Mouse (Mus musculus): ENCODE measurements around the gene Emd. TPM values are rescaled to one million over a fixed set of nuclear protein-coding genes. Genes with fewer than 3 reads are reported as not detected.
A peak's percentile ranks its signal among the peaks of the same experiment; 100 is the strongest.
"Not testable (repeated sequence)": the region's sequence is repeated elsewhere in the genome, so short reads cannot be mapped to it uniquely, and the experiment has no call there.

Gene Emd
- polyA plus RNA-seq (2014; fragmentation: Nextera tagmentation; extraction: Ambion mirVana): 30.4 and 30.7 TPM in 2 replicates

DNA sequence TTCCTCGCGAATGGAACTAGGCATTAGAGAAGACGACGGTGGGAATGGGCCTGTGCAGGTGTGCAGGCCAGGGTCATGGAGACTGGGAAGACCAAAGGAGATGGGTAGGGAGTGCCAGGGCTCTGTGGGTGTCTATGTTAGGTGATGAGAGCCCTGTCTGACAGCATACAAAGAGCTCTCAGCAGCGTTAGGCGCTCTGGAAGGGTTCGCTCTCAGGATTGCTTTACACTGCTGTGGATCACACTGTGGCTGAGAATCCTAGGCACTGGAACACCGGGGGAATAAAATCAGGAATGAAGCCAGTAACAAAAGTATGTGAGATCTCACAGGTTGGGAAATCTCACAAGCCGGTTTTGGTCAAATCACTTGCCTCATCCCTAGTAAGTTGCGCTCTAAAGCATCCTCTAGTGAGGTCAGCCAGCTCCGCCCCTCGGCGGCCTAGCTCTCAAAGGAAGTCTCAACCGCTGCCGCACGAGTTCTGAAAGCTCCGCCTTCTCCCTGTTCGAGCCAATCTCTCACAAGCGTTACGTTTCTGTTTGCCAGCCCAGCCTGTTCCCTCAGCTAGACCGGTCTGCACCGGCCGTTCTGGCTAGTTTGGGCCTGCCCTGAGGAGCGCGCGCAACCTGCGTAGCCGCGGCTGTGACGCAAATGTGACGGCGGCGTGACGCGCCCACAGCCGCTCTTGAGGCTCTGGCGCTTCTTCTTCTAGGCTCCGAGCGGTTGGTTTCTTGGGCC, at the start of gene Emd:
Gene Emd (plus strand): TSS at position 535 of the 735 bp plus-strand sequence.
- Histone ChIP-seq H3K27ac (ENCODE audit: low read depth) (peak within 1 kb of the TSS; percentile 93), H3K4me3 (ENCODE audit: low read depth, low read length) (peak within 1 kb of the TSS; percentile 56), H3K9me3 (ENCODE audit: control insufficient read depth, low read length) (no peaks in the 10 kb centered on the region), H3K9ac (ENCODE audit: low read length) (peak within 1 kb of the TSS; percentile 73), H3K36me3 (ENCODE audit: control insufficient read depth, insufficient read depth, low read length) (peaks cover 18% of the 10 kb centered on the region; the same call in 1 of the 2 replicates), H3K4me2 (ENCODE audit: low read length) (peak within 1 kb of the TSS; percentile 62), H3K4me1 (replicated peaks; ENCODE audit: control insufficient read depth, insufficient read depth, low read length) (no peaks in the 10 kb centered on the region), H3K27me3 (replicated peaks; ENCODE audit: control insufficient read depth, insufficient read depth, low read length) (no peaks in the 10 kb centered on the region)
- 17% methylated on average over 39 of the region's 39 CpGs for WGBS
- peak; percentile 98 for ATAC-seq (replicated peaks; ENCODE audit: low FRiP score, low TSS enrichment, low read depth)
- peak; percentile 89 for DNase-seq (ENCODE audit: low spot score)

DNA sequence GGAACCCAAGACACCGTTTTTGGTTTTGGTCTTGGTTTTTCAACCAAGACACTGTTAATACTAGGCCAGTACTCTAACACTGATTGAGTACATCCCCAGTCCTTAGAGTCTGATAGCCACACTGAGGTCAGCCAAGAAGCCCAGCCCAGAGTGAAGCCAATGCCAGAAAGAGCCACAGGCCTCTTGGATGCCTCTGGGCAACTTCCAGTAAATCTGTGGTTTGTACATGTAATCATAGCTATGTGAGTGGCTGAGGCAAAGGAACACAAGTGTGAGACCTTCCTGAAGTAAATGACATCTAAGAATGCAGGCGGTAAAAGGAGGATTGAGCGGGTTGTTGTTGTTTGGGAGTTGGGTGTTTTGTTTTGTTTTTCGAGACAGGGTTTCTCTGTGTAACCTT, 36.0 kb upstream of the Emd start:
- H3K9ac ChIP-seq (ENCODE audit: low read length): no peak overlapping the region
- ATAC-seq (replicated peaks; ENCODE audit: low FRiP score, low TSS enrichment, low read depth) (no peak), DNase-seq (ENCODE audit: low spot score) (no peak)
- 96% methylated on average over 4 of the region's 4 CpGs for WGBS
- no peaks in the 10 kb centered on the region for H3K27me3 ChIP-seq (replicated peaks; ENCODE audit: control insufficient read depth, insufficient read depth, low read length)
- H3K4me2 ChIP-seq (ENCODE audit: low read length): no peak overlapping the region
- no peaks in the 10 kb centered on the region for H3K9me3 ChIP-seq (ENCODE audit: control insufficient read depth, low read length)
- peaks cover 9% of the 10 kb centered on the region for H3K36me3 ChIP-seq (ENCODE audit: control insufficient read depth, insufficient read depth, low read length)
- no peaks in the 10 kb centered on the region for H3K4me1 ChIP-seq (replicated peaks; ENCODE audit: control insufficient read depth, insufficient read depth, low read length)
- no peak overlapping the region for H3K27ac ChIP-seq (ENCODE audit: low read depth)
- H3K4me3 ChIP-seq (ENCODE audit: low read depth, low read length): no peak overlapping the region

DNA sequence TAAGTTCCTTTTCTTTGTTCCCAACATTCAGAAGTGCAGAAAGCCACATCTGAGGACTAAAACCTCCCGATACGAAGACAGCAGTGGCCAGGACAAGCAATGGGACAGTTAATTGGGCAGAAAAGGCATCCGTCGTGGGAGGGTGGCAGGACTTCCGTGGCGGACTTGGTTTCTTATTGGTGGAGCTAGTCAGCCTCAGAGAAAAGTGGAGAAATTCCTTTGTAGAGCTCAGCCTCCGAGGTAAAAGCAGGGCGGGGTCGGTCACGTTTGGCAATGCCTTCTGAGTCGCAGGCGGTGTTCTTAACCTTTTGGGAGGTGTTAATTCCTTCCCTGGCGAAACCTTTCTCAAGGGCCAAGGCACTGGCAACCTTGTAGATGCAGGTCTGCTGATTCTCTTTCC, 35.0 kb upstream of the Emd start:
- H3K4me2 ChIP-seq (ENCODE audit: low read length): no peak overlapping the region
- WGBS: 45% methylated on average over 13 of the region's 13 CpGs

DNA sequence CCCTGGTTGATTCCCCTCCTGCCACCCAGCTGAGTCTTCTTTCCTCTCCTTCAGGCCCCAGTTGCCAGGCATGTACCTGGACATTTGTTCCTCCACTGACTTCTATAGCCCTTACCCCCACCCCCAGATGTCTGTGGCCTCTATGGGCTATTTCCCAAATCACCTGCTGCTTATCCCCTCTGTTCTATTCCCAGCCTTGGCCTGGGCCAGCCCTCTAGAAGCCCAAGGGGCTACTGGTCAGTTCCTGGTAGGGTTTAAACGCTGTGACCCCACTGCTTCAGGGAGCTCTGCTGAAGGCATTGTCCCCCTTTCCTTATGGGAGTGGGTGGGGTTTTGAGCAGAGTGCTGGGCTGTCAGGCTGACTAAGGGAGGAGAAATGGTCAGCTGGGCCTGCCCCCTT, 34.4 kb upstream of the Emd start:
- DNase-seq (ENCODE audit: low spot score); H3K4me1 ChIP-seq (replicated peaks; ENCODE audit: control insufficient read depth, insufficient read depth, low read length); H3K27ac ChIP-seq (ENCODE audit: low read depth); H3K9me3 ChIP-seq (ENCODE audit: control insufficient read depth, low read length); H3K27me3 ChIP-seq (replicated peaks; ENCODE audit: control insufficient read depth, insufficient read depth, low read length); H3K9ac ChIP-seq (ENCODE audit: low read length); H3K4me3 ChIP-seq (ENCODE audit: low read depth, low read length); H3K4me2 ChIP-seq (ENCODE audit: low read length): not testable (repeated sequence)
- H3K36me3 ChIP-seq (ENCODE audit: control insufficient read depth, insufficient read depth, low read length): peaks cover 24% of the 10 kb centered on the region
- ATAC-seq (replicated peaks; ENCODE audit: low FRiP score, low TSS enrichment, low read depth): peak; percentile 44; the same call in 1 of the 2 replicates
- 43% methylated on average over 1 of the region's 1 CpGs for WGBS

More for the DNA sequence above, 35.0 kb upstream of the Emd start:
- H3K9ac ChIP-seq (ENCODE audit: low read length): no peak overlapping the region
- H3K4me3 ChIP-seq (ENCODE audit: low read depth, low read length): no peak overlapping the region
- no peaks in the 10 kb centered on the region for H3K9me3 ChIP-seq (ENCODE audit: control insufficient read depth, low read length)
- ATAC-seq (replicated peaks; ENCODE audit: low FRiP score, low TSS enrichment, low read depth) (no peak), DNase-seq (ENCODE audit: low spot score) (no peak)
- no peaks in the 10 kb centered on the region for H3K4me1 ChIP-seq (replicated peaks; ENCODE audit: control insufficient read depth, insufficient read depth, low read length)
- H3K27me3 ChIP-seq (replicated peaks; ENCODE audit: control insufficient read depth, insufficient read depth, low read length): no peaks in the 10 kb centered on the region
- H3K36me3 ChIP-seq (ENCODE audit: control insufficient read depth, insufficient read depth, low read length): peaks cover 17% of the 10 kb centered on the region
- H3K27ac ChIP-seq (ENCODE audit: low read depth): no peak overlapping the region

DNA sequence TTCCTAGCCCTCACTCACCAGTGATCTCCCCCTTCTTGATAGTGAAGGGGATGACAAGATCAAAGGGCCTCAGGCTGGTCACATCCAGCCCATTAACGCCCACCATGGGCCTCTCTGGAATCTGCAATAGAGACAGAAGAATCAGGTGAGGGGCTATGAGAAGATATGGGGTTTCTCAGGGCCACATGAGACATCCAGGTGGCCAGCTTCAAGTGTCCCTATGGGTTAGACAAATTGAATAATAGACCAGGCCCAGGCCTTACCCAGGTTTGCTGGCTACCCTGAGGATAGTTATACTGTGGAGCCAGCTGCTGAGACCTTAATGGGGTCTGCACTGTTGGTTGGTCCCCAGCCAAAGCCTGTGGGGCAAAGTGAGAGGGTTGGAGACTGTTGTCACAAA, 24.4 kb upstream of the Emd start:
- no peak overlapping the region for H3K27ac ChIP-seq (ENCODE audit: low read depth)
- peaks cover 97% of the 10 kb centered on the region for H3K36me3 ChIP-seq (ENCODE audit: control insufficient read depth, insufficient read depth, low read length)
- no peaks in the 10 kb centered on the region for H3K9me3 ChIP-seq (ENCODE audit: control insufficient read depth, low read length)
- ATAC-seq (replicated peaks; ENCODE audit: low FRiP score, low TSS enrichment, low read depth) (no peak), DNase-seq (ENCODE audit: low spot score) (no peak)
- no peak overlapping the region for H3K4me2 ChIP-seq (ENCODE audit: low read length)
- H3K4me3 ChIP-seq (ENCODE audit: low read depth, low read length): no peak overlapping the region
- H3K9ac ChIP-seq (ENCODE audit: low read length): no peak overlapping the region
- 67% methylated on average over 1 of the region's 1 CpGs for WGBS
- no peaks in the 10 kb centered on the region for H3K27me3 ChIP-seq (replicated peaks; ENCODE audit: control insufficient read depth, insufficient read depth, low read length)
- H3K4me1 ChIP-seq (replicated peaks; ENCODE audit: control insufficient read depth, insufficient read depth, low read length): no peaks in the 10 kb centered on the region

DNA sequence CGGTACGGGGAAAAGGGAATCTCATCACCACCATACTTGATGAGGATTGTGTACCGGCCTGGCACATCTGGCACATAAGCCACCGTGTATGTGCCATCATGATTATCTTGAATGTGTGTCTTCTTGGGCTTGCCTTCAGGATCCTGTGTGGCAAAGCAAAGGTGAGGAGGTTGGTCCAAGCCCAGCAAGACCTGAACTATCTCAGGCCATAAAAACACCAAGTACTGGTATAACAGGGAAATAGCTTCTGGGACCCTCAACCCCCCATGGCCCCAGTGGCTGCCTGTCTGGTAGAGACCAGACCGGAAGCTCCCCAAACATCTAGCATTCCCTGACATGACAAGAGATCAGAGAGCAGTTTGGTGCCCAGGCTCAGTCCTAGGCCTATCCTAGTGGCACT, 21.3 kb upstream of the Emd start:
- DNase-seq (ENCODE audit: low spot score) (no peak), ATAC-seq (replicated peaks; ENCODE audit: low FRiP score, low TSS enrichment, low read depth) (no peak)
- no peaks in the 10 kb centered on the region for H3K9me3 ChIP-seq (ENCODE audit: control insufficient read depth, low read length)
- no peaks in the 10 kb centered on the region for H3K4me1 ChIP-seq (replicated peaks; ENCODE audit: control insufficient read depth, insufficient read depth, low read length)
- 93% methylated on average over 5 of the region's 5 CpGs for WGBS
- no peaks in the 10 kb centered on the region for H3K27me3 ChIP-seq (replicated peaks; ENCODE audit: control insufficient read depth, insufficient read depth, low read length)
- no peak overlapping the region for H3K27ac ChIP-seq (ENCODE audit: low read depth)
- no peak overlapping the region for H3K9ac ChIP-seq (ENCODE audit: low read length)
- no peak overlapping the region for H3K4me3 ChIP-seq (ENCODE audit: low read depth, low read length)
- peaks cover 94% of the 10 kb centered on the region for H3K36me3 ChIP-seq (ENCODE audit: control insufficient read depth, insufficient read depth, low read length)
- no peak overlapping the region for H3K4me2 ChIP-seq (ENCODE audit: low read length)

DNA sequence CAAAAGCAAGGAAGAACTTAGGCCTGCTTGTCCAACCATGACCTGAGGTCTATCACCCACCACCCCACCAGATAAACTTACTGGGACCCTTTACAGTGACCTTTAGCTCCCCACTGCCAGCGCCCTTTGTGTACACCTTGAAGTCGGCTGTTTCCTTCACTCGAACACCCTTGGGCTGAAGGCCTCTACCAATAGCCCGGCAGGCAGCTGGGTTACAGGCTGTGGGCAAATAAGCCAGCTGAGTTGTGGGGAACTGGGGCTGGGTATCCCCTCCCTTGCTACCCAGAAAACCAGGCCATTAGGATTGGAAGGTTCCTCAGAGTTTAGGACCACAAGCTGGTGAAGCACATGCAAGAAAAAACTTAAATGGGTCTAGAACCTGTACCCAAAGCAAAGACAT, 14.2 kb upstream of the Emd start:
- Histone ChIP-seq H3K36me3 (ENCODE audit: control insufficient read depth, insufficient read depth, low read length) (peaks cover 75% of the 10 kb centered on the region), H3K4me1 (replicated peaks; ENCODE audit: control insufficient read depth, insufficient read depth, low read length) (no peaks in the 10 kb centered on the region; the same call in 1 of the 2 replicates), H3K27me3 (replicated peaks; ENCODE audit: control insufficient read depth, insufficient read depth, low read length) (no peaks in the 10 kb centered on the region), H3K27ac (ENCODE audit: low read depth) (no peak overlapping the region), H3K9me3 (ENCODE audit: control insufficient read depth, low read length) (no peaks in the 10 kb centered on the region), H3K9ac (ENCODE audit: low read length) (no peak overlapping the region), H3K4me2 (ENCODE audit: low read length) (no peak overlapping the region), H3K4me3 (ENCODE audit: low read depth, low read length) (no peak overlapping the region)
- DNase-seq (ENCODE audit: low spot score) (no peak), ATAC-seq (replicated peaks; ENCODE audit: low FRiP score, low TSS enrichment, low read depth) (no peak)
- 92% methylated on average over 4 of the region's 4 CpGs for WGBS

DNA sequence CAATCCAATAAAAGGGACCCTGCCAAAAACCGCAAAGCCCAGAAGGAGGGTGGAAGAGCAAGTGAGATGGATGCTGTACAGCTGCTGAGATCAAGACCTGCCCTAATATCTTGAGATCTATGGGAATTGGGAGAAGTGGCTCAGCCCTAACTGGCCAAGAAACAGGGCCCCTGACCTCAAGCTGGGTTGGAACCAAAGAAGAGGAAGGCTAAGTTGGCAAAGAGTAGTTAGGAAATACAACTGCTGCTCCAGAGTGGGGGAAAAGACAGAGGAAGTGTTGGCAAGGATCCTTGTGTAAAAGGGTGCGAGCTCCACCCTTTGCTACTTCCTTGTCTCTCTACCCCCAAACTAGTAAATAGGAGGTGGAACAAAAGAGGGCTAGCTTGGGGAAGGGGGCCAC, 11.1 kb upstream of the Emd start:
- H3K27ac ChIP-seq (ENCODE audit: low read depth): no peak overlapping the region
- no peaks in the 10 kb centered on the region; the same call in 1 of the 2 replicates for H3K4me1 ChIP-seq (replicated peaks; ENCODE audit: control insufficient read depth, insufficient read depth, low read length)
- DNase-seq (ENCODE audit: low spot score) (no peak), ATAC-seq (replicated peaks; ENCODE audit: low FRiP score, low TSS enrichment, low read depth) (no peak)
- peaks cover 50% of the 10 kb centered on the region for H3K36me3 ChIP-seq (ENCODE audit: control insufficient read depth, insufficient read depth, low read length)
- H3K27me3 ChIP-seq (replicated peaks; ENCODE audit: control insufficient read depth, insufficient read depth, low read length): no peaks in the 10 kb centered on the region
- peak overlapping the region; percentile 75 for H3K9ac ChIP-seq (ENCODE audit: low read length)
- H3K9me3 ChIP-seq (ENCODE audit: control insufficient read depth, low read length): no peaks in the 10 kb centered on the region
- H3K4me3 ChIP-seq (ENCODE audit: low read depth, low read length): peak overlapping the region; percentile 59
- peak overlapping the region; percentile 62 for H3K4me2 ChIP-seq (ENCODE audit: low read length)
- 64% methylated on average over 2 of the region's 2 CpGs for WGBS

DNA sequence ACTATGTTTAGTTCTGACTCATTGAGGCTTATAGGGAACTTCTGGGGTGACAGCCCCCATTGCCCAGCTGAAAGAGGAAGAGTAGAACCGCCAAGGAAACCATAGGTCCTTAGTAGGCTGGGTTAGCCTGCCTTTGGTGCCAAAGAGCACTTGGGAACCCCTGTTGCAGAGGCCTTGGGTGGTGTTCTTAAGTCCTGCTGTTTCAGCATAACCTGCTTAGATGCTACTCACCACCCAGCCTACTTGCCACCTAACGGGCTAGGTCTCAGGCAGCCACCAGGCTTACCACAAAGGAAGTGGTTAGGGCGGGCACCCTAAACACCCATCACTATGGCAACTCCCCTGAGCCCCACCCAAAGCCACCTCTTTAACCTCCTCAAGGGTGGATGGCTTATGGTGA, 10.7 kb upstream of the Emd start:
- Histone ChIP-seq H3K4me2 (ENCODE audit: low read length) (peak overlapping the region; percentile 62), H3K9ac (ENCODE audit: low read length) (peak overlapping the region; percentile 75), H3K27me3 (replicated peaks; ENCODE audit: control insufficient read depth, insufficient read depth, low read length) (no peaks in the 10 kb centered on the region), H3K9me3 (ENCODE audit: control insufficient read depth, low read length) (no peaks in the 10 kb centered on the region), H3K36me3 (ENCODE audit: control insufficient read depth, insufficient read depth, low read length) (peaks cover 46% of the 10 kb centered on the region), H3K27ac (ENCODE audit: low read depth) (peak overlapping the region; percentile 76), H3K4me1 (replicated peaks; ENCODE audit: control insufficient read depth, insufficient read depth, low read length) (no peaks in the 10 kb centered on the region; the same call in 1 of the 2 replicates), H3K4me3 (ENCODE audit: low read depth, low read length) (peak overlapping the region; percentile 59)
- 51% methylated on average over 3 of the region's 3 CpGs for WGBS
- ATAC-seq (replicated peaks; ENCODE audit: low FRiP score, low TSS enrichment, low read depth) (no peak), DNase-seq (ENCODE audit: low spot score) (no peak)
